Mouse (Mus musculus): ENCODE measurements around the gene Taf6. TPM values are rescaled to one million over a fixed set of nuclear protein-coding genes. Genes with fewer than 3 reads are reported as not detected.
"Not testable (repeated sequence)": the region's sequence is repeated elsewhere in the genome, so short reads cannot be mapped to it uniquely, and the experiment has no call there.

Gene Taf6
- polyA plus RNA-seq, 1 experiment = 47.1 TPM

DNA sequence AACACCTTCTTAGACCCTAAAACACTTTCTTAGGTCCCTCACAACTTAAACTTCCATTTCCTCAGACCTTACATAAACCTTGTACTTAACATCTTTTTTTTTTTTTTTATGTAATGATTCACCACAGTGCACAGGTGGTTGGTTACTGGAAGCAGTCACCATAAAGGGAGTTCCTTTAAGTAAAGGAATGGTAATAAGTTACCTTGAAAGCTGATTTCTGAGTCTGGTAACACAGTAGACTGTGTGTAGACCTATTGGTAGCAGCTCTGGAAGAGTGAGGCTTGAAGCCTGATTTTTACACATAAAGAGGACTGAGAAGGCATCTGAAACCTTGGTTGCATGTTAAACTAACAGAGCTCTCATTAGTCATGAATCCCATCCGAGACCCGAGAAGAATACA, 32.6 kb upstream of the Taf6 start:
- no peak overlapping the region for H3ac ChIP-seq (ENCODE audit: control insufficient read depth, insufficient read length)
- TF ChIP-seq TCF12 (IDR thresholded peaks at IDR 0.05; ENCODE audit: insufficient read depth, poor library complexity, severe bottlenecking) (no peak), POLR2A (IDR thresholded peaks at IDR 0.05; ENCODE audit: insufficient read length, low read depth) (no peak), SRF (IDR thresholded peaks at IDR 0.05; ENCODE audit: control insufficient read depth, insufficient read length, low read depth) (no peak), POLR2AphosphoS2 (IDR thresholded peaks at IDR 0.05; ENCODE audit: insufficient read length, low read depth) (no peak), USF1 (IDR thresholded peaks at IDR 0.05; ENCODE audit: low read depth) (no peak), E2F4 (IDR thresholded peaks at IDR 0.05; ENCODE audit: insufficient read depth) (no peak), MYOD1 (IDR thresholded peaks at IDR 0.05; ENCODE audit: control insufficient read depth in 1 of 3, insufficient read length in 2 of 3, low read depth in 2 of 3) (no peak), MYOG (IDR thresholded peaks at IDR 0.05; ENCODE audit: control insufficient read depth in 1 of 3, insufficient read depth in 1 of 3, insufficient read length in 2 of 3, low read depth in 2 of 3) (no peak), REST (IDR thresholded peaks at IDR 0.05; ENCODE audit: insufficient read depth, insufficient read length) (no peak), TCF3 (IDR thresholded peaks at IDR 0.05; ENCODE audit: insufficient read length, low read depth) (no peak), CEBPB (IDR thresholded peaks at IDR 0.05; ENCODE audit: insufficient read depth, poor library complexity, severe bottlenecking) (no peak), MAX (IDR thresholded peaks at IDR 0.05; ENCODE audit: low read depth) (no peak)
- no peak overlapping the region for H3K4me2 ChIP-seq (ENCODE audit: low read depth)
- H3K4me3 ChIP-seq = no peak overlapping the region
- H3K36me3 ChIP-seq (ENCODE audit: control insufficient read depth, insufficient read depth) = no peaks in the 10 kb centered on the region
- no peaks in the 10 kb centered on the region for H3K79me2 ChIP-seq (ENCODE audit: control insufficient read depth, insufficient read depth)
- no peaks in the 10 kb centered on the region for H3K27me3 ChIP-seq (ENCODE audit: control insufficient read depth, insufficient read depth, insufficient read length)

GRCm38 (mm10) chr5:138216632-138217031, 29.4 kb upstream of the Taf6 start:
- H3K4me2 ChIP-seq (ENCODE audit: low read depth); H3K79me2 ChIP-seq (ENCODE audit: control insufficient read depth, insufficient read depth); H3ac ChIP-seq (ENCODE audit: control insufficient read depth, insufficient read length); H3K36me3 ChIP-seq (ENCODE audit: control insufficient read depth, insufficient read depth); H3K27me3 ChIP-seq (ENCODE audit: control insufficient read depth, insufficient read depth, insufficient read length); H3K4me3 ChIP-seq: not testable (repeated sequence)

DNA sequence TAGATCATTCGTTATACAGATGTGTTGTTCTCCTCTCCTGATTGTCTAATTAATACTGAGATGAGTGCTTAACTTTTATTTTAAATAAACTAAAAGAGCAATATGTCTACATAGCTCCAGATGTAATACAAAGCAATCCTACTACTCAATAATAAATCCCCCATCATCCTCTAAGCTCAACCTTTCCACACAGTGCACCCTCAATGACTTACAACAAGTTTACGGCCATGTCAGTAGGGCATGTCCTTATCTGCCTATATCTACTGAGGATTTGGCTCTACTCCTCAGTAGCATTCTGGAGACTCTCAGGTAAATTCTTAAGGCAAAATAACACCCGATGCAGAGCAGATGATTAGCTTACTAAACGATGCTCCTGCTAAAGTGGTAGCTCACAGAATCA, 20.6 kb upstream of the Taf6 start:
- H3K4me2 ChIP-seq (ENCODE audit: low read depth) = no peak overlapping the region
- H3K27me3 ChIP-seq (ENCODE audit: control insufficient read depth, insufficient read depth, insufficient read length) = no peaks in the 10 kb centered on the region
- H3K36me3 ChIP-seq (ENCODE audit: control insufficient read depth, insufficient read depth) = no peaks in the 10 kb centered on the region
- H3K4me3 ChIP-seq = no peak overlapping the region
- no peak overlapping the region for H3ac ChIP-seq (ENCODE audit: control insufficient read depth, insufficient read length)
- no peak for TF ChIP-seq MYOG (IDR thresholded peaks at IDR 0.05; ENCODE audit: control insufficient read depth in 1 of 3, insufficient read depth in 1 of 3, insufficient read length in 2 of 3, low read depth in 2 of 3)
- TF ChIP-seq SRF (IDR thresholded peaks at IDR 0.05; ENCODE audit: control insufficient read depth, insufficient read length, low read depth) = no peak
- no peak for TF ChIP-seq CEBPB (IDR thresholded peaks at IDR 0.05; ENCODE audit: insufficient read depth, poor library complexity, severe bottlenecking)
- H3K79me2 ChIP-seq (ENCODE audit: control insufficient read depth, insufficient read depth) = no peaks in the 10 kb centered on the region

- no peaks in the 10 kb centered on the region for H3K36me3 ChIP-seq (ENCODE audit: control insufficient read depth, insufficient read depth)
- no peak overlapping the region for H3ac ChIP-seq (ENCODE audit: control insufficient read depth, insufficient read length)
- H3K4me3 ChIP-seq = no peak overlapping the region
- no peaks in the 10 kb centered on the region for H3K27me3 ChIP-seq (ENCODE audit: control insufficient read depth, insufficient read depth, insufficient read length)
- H3K4me2 ChIP-seq (ENCODE audit: low read depth) = no peak overlapping the region
- TF ChIP-seq E2F4 (IDR thresholded peaks at IDR 0.05; ENCODE audit: insufficient read depth) = no peak
- no peak for TF ChIP-seq MYOD1 (IDR thresholded peaks at IDR 0.05; ENCODE audit: control insufficient read depth in 1 of 3, insufficient read length in 2 of 3, low read depth in 2 of 3)
- no peak for TF ChIP-seq POLR2A (IDR thresholded peaks at IDR 0.05; ENCODE audit: insufficient read length, low read depth)
- TF ChIP-seq SRF (IDR thresholded peaks at IDR 0.05; ENCODE audit: control insufficient read depth, insufficient read length, low read depth) = no peak
- TF ChIP-seq MAX (IDR thresholded peaks at IDR 0.05; ENCODE audit: low read depth) = no peak
- no peak for TF ChIP-seq TCF12 (IDR thresholded peaks at IDR 0.05; ENCODE audit: insufficient read depth, poor library complexity, severe bottlenecking)
- no peak for TF ChIP-seq USF1 (IDR thresholded peaks at IDR 0.05; ENCODE audit: low read depth)
- TF ChIP-seq REST (IDR thresholded peaks at IDR 0.05; ENCODE audit: insufficient read depth, insufficient read length) = no peak
- no peaks in the 10 kb centered on the region for H3K79me2 ChIP-seq (ENCODE audit: control insufficient read depth, insufficient read depth)
Measured at GRCm38 (mm10) chr5:138207253-138207652, 20.0 kb upstream of the Taf6 start.

- no peaks in the 10 kb centered on the region for H3K36me3 ChIP-seq (ENCODE audit: control insufficient read depth, insufficient read depth)
- TF ChIP-seq POLR2A (IDR thresholded peaks at IDR 0.05; ENCODE audit: insufficient read length, low read depth) (no peak), POLR2AphosphoS2 (IDR thresholded peaks at IDR 0.05; ENCODE audit: insufficient read length, low read depth) (no peak), MAX (IDR thresholded peaks at IDR 0.05; ENCODE audit: low read depth) (no peak), CEBPB (IDR thresholded peaks at IDR 0.05; ENCODE audit: insufficient read depth, poor library complexity, severe bottlenecking) (no peak), E2F4 (IDR thresholded peaks at IDR 0.05; ENCODE audit: insufficient read depth) (no peak), TCF12 (IDR thresholded peaks at IDR 0.05; ENCODE audit: insufficient read depth, poor library complexity, severe bottlenecking) (no peak), MYOD1 (IDR thresholded peaks at IDR 0.05; ENCODE audit: control insufficient read depth in 1 of 3, insufficient read length in 2 of 3, low read depth in 2 of 3) (no peak), MYOG (IDR thresholded peaks at IDR 0.05; ENCODE audit: control insufficient read depth in 1 of 3, insufficient read depth in 1 of 3, insufficient read length in 2 of 3, low read depth in 2 of 3) (no peak), USF1 (IDR thresholded peaks at IDR 0.05; ENCODE audit: low read depth) (no peak), TCF3 (IDR thresholded peaks at IDR 0.05; ENCODE audit: insufficient read length, low read depth) (no peak), REST (IDR thresholded peaks at IDR 0.05; ENCODE audit: insufficient read depth, insufficient read length) (no peak)
- H3K79me2 ChIP-seq (ENCODE audit: control insufficient read depth, insufficient read depth) = no peaks in the 10 kb centered on the region
- H3K4me3 ChIP-seq = no peak overlapping the region
- no peak overlapping the region for H3K4me2 ChIP-seq (ENCODE audit: low read depth)
- no peaks in the 10 kb centered on the region for H3K27me3 ChIP-seq (ENCODE audit: control insufficient read depth, insufficient read depth, insufficient read length)
- no peak overlapping the region for H3ac ChIP-seq (ENCODE audit: control insufficient read depth, insufficient read length)
Measured at GRCm38 (mm10) chr5:138202086-138202485, 14.8 kb upstream of the Taf6 start.
